Mouse (Mus musculus): ENCODE measurements around the gene Ngf.
A peak's percentile ranks its signal among the peaks of the same experiment; 100 is the strongest.

The Ngf gene

DNA sequence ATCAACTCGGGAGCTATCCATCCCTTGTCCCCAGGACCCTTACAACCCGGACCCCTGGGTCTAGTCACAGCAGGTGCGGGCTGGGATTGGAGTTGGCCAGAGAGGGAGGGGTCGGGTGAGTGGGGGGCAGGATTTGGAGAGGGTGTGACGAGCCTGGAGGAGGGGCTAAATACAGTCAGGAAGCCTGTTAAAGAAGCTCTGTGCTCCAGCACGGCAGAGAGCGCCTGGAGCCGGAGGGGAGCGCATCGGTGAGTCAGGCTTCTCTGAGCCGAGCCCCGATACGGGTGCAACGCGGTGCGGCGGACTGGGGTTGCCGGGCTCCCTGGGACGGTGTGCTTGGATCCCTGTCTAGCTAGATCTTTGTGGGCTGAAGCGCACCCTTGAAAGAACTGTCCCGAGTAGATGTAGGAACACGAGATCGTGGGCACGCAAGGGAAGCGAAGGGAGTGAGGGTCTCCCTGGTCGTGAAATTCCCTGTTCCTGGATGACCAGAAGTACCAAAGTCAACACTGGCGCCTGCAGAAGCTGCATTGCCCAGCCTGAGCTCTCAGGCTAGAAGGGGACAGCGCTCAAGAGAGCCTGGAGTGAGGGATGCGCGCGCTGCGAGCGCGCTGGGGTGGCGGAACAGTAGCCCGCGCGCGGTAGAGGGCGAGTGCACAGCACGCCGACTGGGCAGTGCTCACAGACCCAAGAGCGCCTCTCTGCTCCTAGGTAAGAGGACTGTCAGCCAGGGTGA is at the start of gene Ngf:
Gene Ngf, plus strand, starts transcription at position 207 of the 736 bp plus-strand sequence.
- DNase-seq (ENCODE audit: inconsistent ontology term), result peak; percentile 57

DNA sequence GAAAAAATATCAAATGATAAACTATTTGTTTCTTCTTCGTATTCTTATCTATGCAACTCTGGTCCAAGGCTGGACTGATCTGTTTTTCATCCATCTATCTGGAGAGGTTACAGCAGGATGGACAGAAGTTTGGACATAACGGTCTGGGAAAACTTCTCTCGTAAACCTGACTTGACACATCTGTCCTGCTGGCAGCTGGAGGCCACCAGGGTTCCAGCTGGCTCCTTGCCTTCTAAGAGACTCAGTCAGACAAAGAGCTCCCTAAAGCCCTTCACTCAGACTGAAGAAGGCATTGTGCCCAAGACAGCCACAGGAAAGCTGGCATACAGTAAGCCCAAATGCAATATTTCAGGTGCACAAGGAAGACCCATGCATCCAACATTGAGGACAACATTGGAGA is 24.2 kb upstream of the Ngf start:
- DNase-seq (ENCODE audit: inconsistent ontology term), result no peak

DNA sequence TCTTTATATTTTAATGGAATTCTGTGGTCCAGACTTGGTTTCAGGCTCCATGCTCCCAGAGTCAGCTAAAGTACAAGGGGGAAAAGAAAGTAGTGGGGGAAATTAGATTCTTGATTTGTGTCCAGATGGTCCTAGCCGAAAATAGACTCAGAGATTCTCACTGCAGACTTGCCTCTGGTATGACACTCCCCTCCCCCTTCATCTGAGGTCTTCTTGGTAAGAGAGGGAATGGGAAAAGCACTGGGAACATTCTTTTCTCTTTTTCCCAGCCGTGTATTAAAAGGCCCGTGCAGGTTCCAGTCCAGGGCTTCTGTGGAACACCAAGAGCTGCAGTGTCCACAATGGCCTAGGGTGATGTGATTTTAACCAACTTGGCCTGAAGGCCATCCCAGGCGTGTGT is 23.0 kb upstream of the Ngf start:
- DNase-seq (ENCODE audit: inconsistent ontology term), result no peak

DNA sequence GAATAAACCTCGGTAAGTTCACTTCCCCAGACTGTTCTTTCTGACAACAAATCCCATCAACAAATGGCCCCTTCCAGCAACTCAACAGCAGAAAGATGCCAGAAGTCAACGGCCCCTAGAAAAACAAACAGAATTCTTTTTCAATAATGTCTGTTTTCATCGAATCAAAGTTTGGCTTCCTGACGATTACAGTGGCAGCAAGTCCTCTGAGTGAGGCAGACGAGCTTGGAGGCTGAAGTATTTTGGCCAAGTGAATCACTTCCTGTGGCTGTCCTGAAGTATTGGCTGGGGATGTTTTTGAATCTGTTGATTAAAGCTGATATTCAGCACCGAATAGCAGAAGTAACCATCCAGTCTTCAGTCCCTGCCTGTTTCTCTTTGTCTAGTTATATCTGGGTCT is 15.2 kb upstream of the Ngf start:
- DNase-seq (ENCODE audit: inconsistent ontology term), result no peak

DNA sequence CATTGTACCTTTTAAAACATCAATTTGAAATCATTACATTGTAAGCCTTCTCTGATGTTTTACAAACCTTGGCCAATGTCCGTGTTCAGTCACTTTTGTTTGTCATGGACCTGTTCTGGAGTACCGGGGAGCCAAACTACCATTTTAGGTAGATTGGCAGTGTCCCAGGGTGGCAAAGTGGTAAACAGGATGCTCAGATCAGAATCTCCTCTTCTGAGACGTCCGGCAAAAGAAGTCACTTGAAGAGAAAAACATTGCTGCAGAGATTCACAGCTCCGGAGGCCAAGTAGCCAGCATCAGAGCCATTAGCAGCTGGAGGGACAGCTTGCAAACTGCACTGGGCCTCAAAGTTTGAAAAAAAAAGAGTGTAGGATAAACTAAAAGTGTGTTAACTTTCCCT is 9.2 kb upstream of the Ngf start:
- DNase-seq (ENCODE audit: inconsistent ontology term), result no peak

DNA sequence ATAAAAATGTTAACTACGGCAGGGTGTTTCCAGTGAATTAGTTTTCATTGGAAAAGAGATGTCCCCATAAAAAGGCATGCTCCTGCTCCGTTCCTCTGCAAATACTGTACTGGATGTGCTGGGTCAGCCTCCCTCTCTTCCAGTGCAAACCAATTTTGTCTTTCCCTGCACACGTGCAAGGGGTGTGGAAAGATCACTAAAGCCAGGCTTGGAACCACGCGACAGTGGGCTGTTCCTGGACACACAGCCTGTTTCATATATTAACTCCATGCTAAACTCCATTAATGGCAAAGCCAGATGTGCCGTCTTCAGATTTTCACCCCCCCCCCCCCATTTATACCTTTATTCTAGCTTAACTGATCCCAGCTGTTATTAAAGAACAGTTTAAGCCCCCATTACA is 8.7 kb upstream of the Ngf start:
- DNase-seq (ENCODE audit: inconsistent ontology term), result no peak

DNA sequence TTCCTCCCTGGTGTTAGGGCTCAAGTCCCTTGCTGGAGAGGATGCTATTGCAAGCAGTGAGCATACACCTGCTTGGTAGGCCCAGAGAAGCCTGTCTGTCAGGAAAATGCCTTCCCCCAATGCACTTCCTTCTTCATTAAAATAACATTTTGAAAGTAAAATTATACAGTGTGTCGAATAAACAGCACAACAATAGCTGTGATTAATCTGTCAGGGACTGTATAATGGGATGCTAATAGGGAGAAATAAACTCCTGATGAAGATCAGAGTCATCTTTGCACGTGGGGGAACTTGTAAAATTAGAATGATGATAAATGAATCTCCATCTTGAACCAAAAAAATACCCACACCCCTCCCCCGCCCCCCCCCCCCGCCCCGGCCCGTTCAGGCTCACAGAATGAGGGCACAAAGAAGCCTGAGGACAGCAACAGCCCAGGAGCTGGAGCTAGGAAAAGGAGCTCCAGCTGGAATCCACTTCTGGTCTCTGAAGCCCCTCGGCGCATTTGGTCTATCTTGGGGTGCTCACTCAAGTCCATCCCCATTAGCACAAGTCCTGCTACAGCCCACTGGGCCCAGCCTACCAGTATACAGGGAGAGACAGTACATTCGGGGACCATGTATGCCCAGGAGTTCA is 6.9 kb upstream of the Ngf start:
- DNase-seq (ENCODE audit: inconsistent ontology term), result no peak

DNA sequence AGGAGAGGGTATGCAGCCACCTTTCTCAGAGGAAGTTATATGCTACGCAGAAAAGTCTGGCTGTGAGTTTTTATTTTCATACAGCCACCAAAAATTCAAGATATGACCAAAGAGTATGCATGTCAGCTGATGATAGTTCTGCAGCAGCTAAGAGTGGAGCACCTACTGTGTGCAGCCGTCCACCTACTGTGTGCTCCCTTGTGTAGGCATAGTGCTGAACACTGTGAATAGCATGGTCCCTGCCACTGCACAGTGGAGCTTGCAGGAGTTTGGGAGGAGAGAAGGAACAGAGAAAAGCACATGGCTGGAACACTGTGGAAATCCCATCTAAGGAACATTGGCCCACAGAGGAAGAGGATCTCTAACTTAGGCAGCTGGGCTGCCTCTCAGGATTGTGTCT is 6.4 kb upstream of the Ngf start:
- DNase-seq (ENCODE audit: inconsistent ontology term), result no peak

DNA sequence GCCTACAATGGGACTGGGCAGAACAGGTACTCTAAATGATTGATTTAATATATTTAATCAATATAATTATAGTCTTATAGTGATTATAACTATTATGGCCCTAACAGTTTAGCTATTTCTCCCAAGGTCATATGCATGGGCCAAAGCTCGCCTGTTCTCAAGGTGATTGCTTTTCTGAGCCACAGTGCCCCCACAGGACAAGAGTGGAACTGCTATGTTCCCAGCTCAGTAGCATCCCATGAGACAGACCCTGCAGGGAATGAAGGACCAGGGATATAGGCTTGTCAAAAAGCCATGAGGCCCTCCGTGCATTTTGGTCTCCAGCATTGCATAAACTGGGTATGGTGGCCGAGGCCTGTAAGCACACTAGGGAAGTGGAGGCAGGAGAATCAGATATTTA is 3.1 kb upstream of the Ngf start:
- no peak for DNase-seq (ENCODE audit: inconsistent ontology term)

DNA sequence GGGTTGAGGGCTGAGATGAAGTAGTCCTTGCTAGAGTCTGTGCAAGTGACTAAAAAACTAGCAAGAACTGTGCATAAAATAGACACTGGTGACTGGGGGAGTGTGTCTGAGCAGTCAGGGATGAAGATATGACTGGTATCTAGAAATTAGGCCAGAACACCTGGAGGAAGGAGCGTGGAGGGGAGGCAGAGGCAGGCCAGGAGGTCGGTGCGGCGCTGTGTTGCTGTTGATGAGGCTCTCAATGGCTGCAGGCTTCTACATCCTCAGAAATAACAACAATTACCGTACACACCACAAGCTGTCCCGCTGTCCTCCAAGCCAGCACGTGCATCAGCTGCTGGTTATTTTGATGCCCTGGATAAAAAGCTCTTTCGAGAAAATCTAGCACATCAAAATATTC is 2.6 kb upstream of the Ngf start:
- no peak for DNase-seq (ENCODE audit: inconsistent ontology term)

DNA sequence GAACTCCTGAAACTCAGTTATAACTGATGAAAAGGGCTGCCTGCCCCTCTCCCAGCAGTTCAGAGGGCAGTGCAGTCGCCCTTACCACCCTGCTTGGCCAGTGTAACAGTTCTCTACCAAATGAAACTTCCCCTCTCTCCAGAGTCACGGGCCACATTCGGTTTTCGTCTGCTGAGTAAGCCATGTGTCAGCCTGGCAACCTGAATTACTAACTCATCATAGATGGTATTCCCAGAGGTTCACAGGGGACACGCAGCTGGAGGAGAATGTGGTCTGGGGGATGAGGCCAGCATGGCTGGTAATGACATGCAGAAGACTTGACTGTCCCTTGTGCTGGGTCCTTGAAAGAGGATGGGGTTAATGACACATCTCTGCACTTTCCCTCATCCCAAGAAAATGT is 1.5 kb downstream of the Ngf start:
- DNase-seq (ENCODE audit: inconsistent ontology term), result no peak

DNA sequence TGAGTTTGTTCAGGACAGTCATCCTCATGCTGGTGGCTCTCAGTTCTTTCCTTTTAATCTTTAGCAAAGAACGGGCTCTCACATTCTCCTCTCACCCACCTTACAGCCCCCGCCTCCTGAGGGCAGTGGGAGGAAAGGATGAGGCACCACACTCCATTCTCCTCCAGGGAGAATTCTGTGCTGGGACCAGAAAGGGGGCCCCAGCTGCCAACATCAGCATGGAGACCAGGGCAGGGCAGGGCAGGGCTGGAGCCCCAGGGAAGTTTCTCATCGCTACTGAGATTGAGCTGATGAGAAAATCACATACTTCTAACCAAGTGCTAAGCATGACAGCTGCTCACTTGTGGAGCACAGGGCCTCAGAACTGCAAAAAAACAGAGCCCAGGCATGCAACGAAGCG is 2.1 kb downstream of the Ngf start:
- no peak for DNase-seq (ENCODE audit: inconsistent ontology term)

DNA sequence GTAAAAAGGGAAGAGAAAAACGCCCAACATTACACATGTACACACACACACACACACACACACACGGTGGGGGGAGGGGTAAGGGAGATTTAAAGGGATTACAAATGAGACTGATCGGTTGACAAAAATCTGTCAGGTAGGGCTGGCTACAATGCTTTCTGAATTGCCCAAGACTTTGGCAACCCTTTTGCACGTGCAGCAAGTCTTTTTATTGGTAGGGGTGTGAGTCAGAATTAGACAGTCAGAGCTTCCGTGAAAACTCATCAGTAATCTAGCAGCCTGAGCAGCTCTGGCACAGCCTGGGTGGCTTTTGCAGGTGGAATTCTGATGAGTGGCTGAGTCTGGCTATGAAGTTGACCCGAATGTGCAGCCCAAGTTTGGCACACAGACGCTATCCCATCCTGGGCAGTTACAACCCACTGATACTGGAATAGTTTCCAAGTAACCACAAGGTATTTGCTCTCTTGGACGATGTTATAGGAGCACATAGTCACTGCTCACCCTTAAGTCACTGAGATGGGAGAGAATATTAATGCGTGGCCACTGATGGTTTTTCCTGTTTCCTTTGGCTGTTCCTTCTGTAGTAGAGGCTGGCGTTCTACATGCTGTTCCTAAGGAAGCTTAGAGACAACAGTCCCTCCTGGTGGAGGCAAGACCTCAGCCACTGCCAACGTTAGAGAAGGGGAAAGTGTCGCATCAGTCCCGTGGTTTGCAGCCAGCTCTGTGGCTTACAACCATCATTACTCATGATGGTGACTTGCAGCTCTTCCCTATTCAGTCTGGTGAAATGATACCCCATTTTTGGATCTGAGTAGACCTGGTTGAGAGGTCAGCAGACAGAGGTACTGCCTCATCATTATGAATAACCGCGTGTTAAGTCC is 4.8 kb downstream of the Ngf start:
- DNase-seq (ENCODE audit: inconsistent ontology term), result peak; percentile 93

DNA sequence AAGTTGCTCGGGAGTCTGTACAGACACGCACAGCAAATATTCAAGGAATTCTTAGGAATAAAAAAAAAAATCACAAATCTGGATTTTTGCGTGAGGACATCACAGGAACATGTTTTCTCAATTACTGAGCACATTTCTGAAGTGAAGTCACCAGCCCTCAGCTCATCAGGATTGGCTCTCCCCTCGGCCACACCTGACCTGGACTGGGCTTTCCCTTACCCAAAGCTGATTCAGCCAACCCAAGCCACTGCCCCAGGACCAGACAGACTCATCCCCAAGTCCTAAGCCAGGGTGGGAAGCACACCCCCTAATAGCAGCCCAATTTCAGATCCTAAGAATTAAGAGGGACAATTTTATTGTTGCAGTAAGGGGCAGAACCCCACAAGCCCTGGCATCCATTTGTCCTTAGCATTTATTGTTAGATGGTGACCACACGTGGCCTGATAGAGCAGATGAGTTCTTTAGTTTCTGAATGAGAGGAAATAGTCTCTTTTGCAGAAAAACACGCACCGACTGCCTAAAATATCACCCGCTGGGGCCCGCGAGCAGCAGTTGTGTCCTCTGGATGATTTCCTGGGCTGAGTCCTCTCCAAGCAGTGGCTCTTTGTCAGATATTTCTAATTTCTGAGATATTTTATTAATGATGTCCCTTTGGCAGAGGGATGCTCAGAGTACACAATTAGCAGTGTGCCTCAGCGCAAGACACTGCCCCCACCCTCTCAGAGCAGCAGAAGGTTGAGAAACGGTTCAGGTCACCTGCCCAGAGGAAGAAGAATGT is 8.4 kb downstream of the Ngf start:
- peak; percentile 66 for DNase-seq (ENCODE audit: inconsistent ontology term)

DNA sequence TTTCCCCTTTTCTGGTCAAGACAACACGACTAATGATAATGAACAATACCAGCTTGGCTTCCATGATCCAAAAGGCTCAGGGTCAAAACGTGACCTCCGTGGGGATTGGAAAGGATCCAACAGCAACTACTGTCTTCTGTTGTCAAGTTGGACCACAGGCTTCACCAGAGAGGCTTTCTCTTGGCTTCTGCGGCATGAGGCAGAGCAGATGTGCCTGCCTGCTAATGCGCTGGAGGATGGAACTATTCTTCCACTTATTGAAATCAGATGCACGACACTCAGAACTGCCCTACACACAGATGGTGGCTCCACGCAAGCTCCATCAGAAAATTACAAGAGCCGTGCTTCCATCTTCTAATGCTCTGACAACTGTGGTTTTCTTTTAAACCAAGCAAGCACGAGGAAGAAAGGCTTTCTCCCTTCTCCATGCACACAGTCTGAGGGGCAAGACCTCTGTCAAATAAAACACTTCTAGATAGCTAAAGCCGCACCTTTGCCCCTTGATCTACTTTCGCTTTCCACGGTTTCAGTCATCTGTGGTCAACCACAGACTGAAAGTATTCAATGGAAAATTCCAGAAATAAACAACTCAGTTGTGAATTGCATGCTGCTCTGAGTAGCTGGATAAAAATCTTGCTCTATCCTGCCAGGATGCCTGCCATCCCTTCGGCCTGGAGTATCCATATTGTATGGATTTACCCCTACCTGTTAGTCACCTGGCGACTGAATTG is 20.8 kb downstream of the Ngf start:
- peak; percentile 73 for DNase-seq (ENCODE audit: inconsistent ontology term)

DNA sequence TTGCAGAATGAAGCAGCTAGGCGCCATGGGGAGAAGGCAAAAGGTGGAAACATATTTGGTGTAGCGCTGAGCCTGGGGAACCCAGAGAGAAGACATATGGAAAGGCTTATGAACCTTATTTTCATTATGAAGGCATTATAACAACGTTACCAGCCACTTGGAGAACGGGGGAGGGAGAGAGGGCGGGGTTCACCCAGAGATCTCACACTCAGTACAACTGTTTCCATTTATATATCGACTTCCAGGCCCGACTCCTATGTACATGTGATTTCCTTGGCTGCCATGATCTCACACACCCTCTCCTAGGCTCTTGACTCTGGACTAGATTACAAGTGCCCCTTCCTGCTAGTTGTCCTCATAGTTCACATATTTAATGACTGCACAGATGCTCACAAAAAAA is 28.4 kb downstream of the Ngf start:
- no peak for DNase-seq (ENCODE audit: inconsistent ontology term)

DNA sequence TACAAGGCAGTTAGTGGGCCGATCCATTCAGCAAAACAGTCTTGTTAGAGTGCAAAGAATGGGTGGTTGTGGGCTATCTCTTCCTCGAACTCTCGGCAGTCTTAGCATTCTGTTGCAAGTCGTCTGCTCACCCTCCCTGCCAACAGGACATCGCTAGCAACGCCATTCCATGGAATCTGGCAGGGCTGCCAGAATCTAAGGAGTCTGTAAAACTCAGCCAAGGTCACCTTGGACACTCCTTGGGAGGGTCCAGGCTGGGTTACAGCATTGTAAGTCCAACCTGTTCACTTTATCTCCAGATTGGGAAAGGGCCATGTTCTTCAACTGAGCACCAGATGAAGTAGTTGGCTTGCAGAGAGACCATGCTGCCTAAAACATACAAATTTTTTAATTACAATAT is 29.2 kb downstream of the Ngf start:
- no peak for DNase-seq (ENCODE audit: inconsistent ontology term)

DNA sequence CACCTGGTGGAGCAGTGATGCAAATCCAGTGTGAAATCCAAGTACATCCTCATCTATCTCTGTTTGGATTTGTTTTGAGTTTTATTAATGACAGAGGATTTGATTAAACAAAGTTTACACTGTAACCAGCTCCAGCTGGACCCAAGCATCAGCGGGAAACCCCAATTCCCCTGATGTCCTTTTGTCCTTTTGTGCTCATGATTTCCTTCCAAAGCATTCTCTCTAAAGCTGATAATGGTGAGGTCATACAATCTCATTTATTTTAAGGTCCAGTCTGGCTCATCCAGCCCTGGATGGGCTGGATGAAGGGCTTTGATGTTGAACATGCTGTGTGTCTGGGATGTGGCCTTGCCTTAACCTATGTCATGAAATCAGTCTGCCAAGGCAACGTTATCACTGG is 30.3 kb downstream of the Ngf start:
- DNase-seq (ENCODE audit: inconsistent ontology term), result no peak

DNA sequence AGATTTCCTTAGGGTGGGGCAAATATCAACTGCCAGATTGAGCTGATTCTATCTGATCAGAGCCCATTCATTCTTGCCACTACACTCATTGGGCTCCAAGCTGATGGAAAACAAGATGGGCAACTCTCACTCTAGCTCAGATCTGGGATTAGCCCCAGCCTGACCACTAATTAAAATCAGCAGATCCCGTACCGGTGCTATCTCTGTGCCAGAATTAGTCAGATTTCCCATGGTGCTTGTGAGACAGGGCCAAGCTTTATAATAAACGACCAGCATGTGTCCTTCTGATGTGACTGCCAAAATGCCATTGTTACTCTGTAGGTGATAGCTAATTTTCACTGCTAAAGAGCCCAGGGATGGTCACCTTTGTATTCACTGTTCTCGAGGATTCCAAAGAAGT is 31.5 kb downstream of the Ngf start:
- peak; percentile 89 for DNase-seq (ENCODE audit: inconsistent ontology term)

DNA sequence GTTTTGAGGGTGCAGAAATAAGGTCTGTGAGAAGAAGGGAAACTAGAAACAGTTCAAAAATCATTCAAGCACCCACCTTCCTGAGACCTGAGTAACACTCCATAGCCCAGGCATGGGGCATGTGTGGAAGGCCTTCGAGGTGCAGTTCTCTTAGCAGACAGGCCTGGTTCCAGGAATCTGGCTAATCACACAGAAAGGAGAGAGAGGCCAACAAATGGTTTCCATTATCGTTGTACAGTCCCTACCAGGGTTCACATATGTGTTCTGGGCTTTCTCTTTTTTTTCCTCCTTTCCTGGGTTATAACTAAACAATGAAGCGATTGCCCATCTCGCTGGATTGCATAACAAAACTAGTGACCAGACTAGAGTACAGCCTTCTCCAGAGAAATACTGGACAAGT is 35.4 kb downstream of the Ngf start:
- DNase-seq (ENCODE audit: inconsistent ontology term), result no peak

DNA sequence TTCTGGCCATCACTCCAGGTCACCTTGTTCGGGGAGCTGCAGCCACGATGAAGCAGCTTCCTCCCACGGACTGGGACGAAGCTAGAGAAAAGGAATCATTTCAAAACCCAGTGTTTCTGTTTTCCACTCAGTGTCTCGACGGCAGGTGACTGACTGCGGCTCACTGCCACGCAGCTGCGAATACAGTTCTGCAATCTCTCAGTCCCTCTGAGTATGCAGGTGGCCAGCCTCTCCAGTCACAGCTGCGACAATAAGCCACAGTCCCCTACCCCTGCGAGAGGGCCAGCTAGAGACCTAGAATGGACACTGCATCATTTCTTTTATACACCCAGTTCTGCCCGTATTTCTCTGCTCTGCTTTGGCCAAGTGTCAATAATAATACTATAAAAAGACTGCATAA is 36.3 kb downstream of the Ngf start:
- no peak for DNase-seq (ENCODE audit: inconsistent ontology term)
